Mouse (Mus musculus) lung, embryonic 16.5 days (tissue): ENCODE results near the gene Sorcs1. TPM values are rescaled to one million over a fixed set of nuclear protein-coding genes. Genes with fewer than 3 reads are reported as not detected.
A peak's percentile ranks its signal among the peaks of the same experiment; 100 is the strongest.

Source experiments
- ATAC-seq: fragments of 200-750 bp; cut with Nextera tagmentation; 2 replicates; pipeline ENCODE4 v1.8.0; 2017; ENCODE audit warnings: low read depth, mild to moderate bottlenecking, moderate library complexity
- H3K27ac ChIP-seq: fragments of 300-500 bp; sonication (generic); 2 replicates; pipeline ENCODE4 v1.5.1; 2014; ENCODE audit warnings: mild to moderate bottlenecking, control low read depth, low read length
- H3K27me3 ChIP-seq: fragments of 300-500 bp; sonication (generic); 2 replicates; pipeline ENCODE4 v1.6.1; 2014; ENCODE audit warnings: low read depth, low read length, mixed read lengths; ENCODE audit not compliant: control insufficient read depth, insufficient read depth
- H3K36me3 ChIP-seq: fragments of 300-500 bp; sonication (generic); 2 replicates; pipeline ENCODE4 v1.6.1; 2014; ENCODE audit warnings: low read length; ENCODE audit not compliant: control insufficient read depth, insufficient read depth
- H3K4me1 ChIP-seq: fragments of 300-500 bp; sonication (generic); replicated peaks from 2 replicates; pipeline ENCODE4 v1.6.1; 2014; ENCODE audit warnings: low read length, mixed read lengths; ENCODE audit not compliant: control insufficient read depth, insufficient read depth
- H3K4me2 ChIP-seq: fragments of 300-500 bp; sonication (generic); 2 replicates; pipeline ENCODE4 v1.6.1; 2014; ENCODE audit warnings: low read depth, low read length, control low read depth
- H3K4me3 ChIP-seq: fragments of 300-500 bp; sonication (generic); 2 replicates; pipeline ENCODE4 v1.5.1; 2014; ENCODE audit warnings: mild to moderate bottlenecking, low read length, control low read depth
- H3K9ac ChIP-seq: fragments of 300-500 bp; sonication (generic); 2 replicates; pipeline ENCODE4 v1.6.1; 2014; ENCODE audit warnings: low read length, control low read depth
- H3K9me3 ChIP-seq: fragments of 300-500 bp; sonication (generic); 2 replicates; pipeline ENCODE4 v1.6.1; 2016; ENCODE audit warnings: low read length; ENCODE audit not compliant: control insufficient read depth
- WGBS: fragments of 180-500 bp; shearing (Covaris S2); extraction: QIAGEN DNeasy Blood & Tissue Kit; methylation state at CpG from one replicate; pipeline ENCODE4 v1.1.7; 2014; 5-methylcytosine and 5-hydroxymethylcytosine counted together
- microRNA-seq: library from miRNA; unstranded; fragments of <30 nt; microRNA quantifications from one replicate; pipeline ENCODE4, GENCODE M21; 2016
- polyA plus RNA-seq: library from polyadenylated mRNA; unstranded; fragments of >200 nt; fragmentation: Nextera tagmentation; extraction: Ambion mirVana; gene quantifications from 2 replicates; pipeline ENCODE4 v1.2.1, GENCODE M21; 2015

Gene Sorcs1
- polyA plus RNA-seq, 1 experiment from 2014 or later: 0.67 TPM

DNA sequence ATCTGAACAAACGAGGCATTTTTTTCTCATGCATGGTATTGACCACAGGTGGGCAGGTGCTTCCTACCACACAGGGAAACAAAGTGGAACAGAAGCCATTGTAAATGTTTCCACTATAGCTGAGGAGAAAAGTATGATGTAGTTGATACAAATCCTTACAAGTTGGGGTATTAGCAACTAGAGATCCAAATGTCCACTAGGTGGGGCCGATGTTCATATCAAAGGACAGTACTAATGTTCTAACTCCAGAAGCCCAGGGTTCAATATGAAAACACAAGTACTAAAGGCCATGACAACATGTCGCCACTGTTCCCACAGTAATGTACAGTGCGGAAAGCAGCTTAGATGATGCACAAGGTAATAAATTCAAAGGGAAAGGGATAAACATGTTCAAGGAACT, 506.6 kb downstream of the Sorcs1 start:
- WGBS: 71% methylated on average over 4 of the region's 4 CpGs
- no peak overlapping the region for H3K4me2 ChIP-seq
- H3K9ac ChIP-seq: no peak overlapping the region
- H3K9me3 ChIP-seq: no peaks in the 10 kb centered on the region
- H3K36me3 ChIP-seq: no peaks in the 10 kb centered on the region
- H3K4me3 ChIP-seq: no peak overlapping the region
- H3K27me3 ChIP-seq: no peaks in the 10 kb centered on the region
- H3K4me1 ChIP-seq: no peaks in the 10 kb centered on the region
- no peak for ATAC-seq
- no peak overlapping the region for H3K27ac ChIP-seq

DNA sequence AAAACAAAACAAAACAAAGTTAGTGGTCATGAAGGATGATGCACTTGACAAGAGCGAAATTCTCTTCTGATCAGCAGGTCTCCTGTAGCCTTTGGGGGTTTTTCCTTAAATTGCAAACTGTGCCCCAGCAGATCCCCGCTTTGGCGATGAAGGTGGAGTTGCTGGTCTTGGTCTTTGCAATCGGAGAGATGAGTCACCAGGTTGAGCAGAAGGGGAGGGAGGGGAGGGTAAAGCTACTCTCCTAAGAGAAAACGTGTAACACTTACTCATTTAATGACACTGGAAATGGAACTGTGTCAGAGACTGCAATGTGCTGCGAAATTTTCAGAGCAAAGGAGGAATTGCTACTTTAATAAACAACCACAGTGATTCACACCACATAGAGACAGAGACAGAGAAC, 527.3 kb downstream of the Sorcs1 start:
- H3K4me2 ChIP-seq: no peak overlapping the region
- no peaks in the 10 kb centered on the region for H3K4me1 ChIP-seq
- WGBS: 66% methylated on average over 6 of the region's 6 CpGs
- no peak overlapping the region for H3K4me3 ChIP-seq
- no peak overlapping the region for H3K27ac ChIP-seq
- no peak for ATAC-seq
- no peak overlapping the region for H3K9ac ChIP-seq
- H3K9me3 ChIP-seq: no peaks in the 10 kb centered on the region
- H3K36me3 ChIP-seq: no peaks in the 10 kb centered on the region
- H3K27me3 ChIP-seq: no peaks in the 10 kb centered on the region

DNA sequence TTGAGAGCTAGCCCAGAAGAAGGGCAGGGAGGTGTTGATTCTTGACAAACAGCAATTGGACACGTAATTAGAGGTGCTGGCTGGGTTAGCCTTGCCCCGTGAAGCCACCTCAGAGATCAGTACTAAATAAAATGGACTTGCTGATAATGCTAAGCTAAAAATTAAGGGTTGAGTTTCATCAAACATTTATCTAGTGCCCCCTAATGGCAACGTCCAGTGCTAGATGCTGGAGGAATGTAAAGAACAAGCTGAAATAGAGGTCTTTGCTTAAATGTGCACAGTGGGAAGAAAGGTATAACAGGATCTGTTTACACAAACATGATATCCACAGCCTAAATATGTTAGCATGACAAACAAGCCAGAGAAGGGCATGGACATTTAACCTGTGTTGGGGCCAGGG, 532.5 kb downstream of the Sorcs1 start:
- H3K27ac ChIP-seq: no peak overlapping the region
- no peaks in the 10 kb centered on the region for H3K27me3 ChIP-seq
- no peaks in the 10 kb centered on the region for H3K9me3 ChIP-seq
- H3K4me1 ChIP-seq: no peaks in the 10 kb centered on the region
- no peak overlapping the region for H3K9ac ChIP-seq
- H3K4me3 ChIP-seq: no peak overlapping the region
- ATAC-seq: no peak
- 7% methylated on average over 3 of the region's 3 CpGs for WGBS
- H3K4me2 ChIP-seq: no peak overlapping the region
- no peaks in the 10 kb centered on the region for H3K36me3 ChIP-seq

DNA sequence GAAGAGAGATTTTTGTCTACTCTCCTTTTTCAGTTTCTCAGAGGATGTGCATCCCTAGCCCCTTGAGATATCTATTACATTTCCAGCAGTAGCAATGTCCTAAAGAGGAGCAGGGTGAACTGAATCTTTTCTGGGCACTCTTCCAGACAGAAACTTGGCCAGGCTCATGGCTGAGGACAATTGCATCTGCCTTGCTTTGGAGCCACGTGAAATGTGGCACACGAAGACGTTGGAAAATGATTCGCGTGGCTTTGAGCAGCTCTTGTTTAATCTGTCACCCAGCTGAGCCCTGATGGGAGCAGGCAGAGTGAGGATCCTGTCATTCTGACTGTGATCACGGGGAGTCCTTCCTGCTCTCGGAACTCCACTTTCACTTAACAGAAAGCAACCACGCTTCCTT, 536.6 kb downstream of the Sorcs1 start:
- Histone ChIP-seq H3K4me2 (no peak overlapping the region), H3K9ac (no peak overlapping the region), H3K27me3 (no peaks in the 10 kb centered on the region), H3K9me3 (no peaks in the 10 kb centered on the region), H3K27ac (no peak overlapping the region), H3K36me3 (no peaks in the 10 kb centered on the region), H3K4me1 (no peaks in the 10 kb centered on the region), H3K4me3 (no peak overlapping the region)
- ATAC-seq: peak; percentile 78; the same call in 1 of the 2 replicates
- 39% methylated on average over 8 of the region's 8 CpGs for WGBS

DNA sequence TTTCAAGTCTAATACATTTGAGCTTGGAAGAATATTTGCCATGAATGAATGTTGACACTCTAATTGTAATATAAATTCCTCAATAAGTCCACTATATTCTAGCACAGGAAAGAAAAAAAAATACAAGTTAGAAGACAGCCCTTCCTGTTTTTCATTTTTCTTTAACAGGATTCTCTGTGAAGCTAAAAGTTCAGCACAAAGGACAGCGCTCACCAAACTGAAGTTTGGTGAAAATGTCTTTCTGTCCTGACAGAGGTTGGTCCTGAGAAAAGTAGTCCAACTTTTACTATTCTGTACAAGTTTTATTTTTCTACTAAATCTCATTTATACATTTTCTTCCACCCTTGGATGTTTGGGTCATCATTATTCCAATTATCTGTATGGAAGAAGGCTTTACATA, 543.8 kb downstream of the Sorcs1 start:
- no peaks in the 10 kb centered on the region for H3K4me1 ChIP-seq
- H3K4me3 ChIP-seq: no peak overlapping the region
- H3K27me3 ChIP-seq: no peaks in the 10 kb centered on the region
- H3K4me2 ChIP-seq: no peak overlapping the region
- ATAC-seq: no peak
- 69% methylated on average over 1 of the region's 1 CpGs for WGBS
- H3K36me3 ChIP-seq: no peaks in the 10 kb centered on the region
- no peaks in the 10 kb centered on the region for H3K9me3 ChIP-seq
- no peak overlapping the region for H3K9ac ChIP-seq
- no peak overlapping the region for H3K27ac ChIP-seq

DNA sequence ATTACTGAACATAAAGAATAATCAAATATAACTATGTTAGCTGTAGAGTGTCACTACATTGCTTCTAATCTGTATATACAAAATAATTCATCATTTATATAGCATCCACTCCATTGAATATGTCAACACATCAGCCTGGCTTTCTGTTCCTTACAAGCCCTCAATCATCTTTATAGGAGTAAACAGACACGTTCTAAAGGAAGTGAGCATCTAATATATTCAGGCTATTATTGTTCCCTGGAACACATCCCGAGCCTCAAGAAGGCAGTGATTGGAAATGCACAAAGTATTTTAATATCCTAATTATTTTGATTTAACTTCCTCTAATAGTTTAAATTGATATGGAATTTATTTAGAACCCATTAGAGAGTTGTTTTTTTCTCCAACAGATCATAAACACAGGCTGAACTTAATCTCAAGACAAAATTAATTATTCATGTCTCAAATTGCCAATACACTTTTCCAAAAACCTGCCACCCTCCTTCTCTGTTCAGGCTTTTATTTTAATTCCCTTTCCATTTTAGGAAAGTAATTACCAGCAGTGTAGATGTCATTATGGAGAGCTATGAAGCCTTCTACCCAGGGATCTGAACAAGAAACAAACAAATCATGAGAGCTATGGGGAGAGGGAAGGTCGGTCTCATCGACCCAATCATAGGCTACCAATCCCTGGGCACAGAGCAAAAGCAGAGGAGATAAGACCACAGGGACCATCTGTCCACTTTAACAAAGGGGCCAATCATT, 572.4 kb downstream of the Sorcs1 start:
- 50% methylated on average over 4 of the region's 4 CpGs for WGBS
- Histone ChIP-seq H3K4me1 (no peaks in the 10 kb centered on the region), H3K27ac (no peak overlapping the region), H3K4me3 (no peak overlapping the region), H3K36me3 (no peaks in the 10 kb centered on the region), H3K4me2 (no peak overlapping the region), H3K27me3 (no peaks in the 10 kb centered on the region), H3K9ac (no peak overlapping the region), H3K9me3 (no peaks in the 10 kb centered on the region)
- no peak for ATAC-seq

Small RNA genes lying within 50 kb of the gene (microRNA-seq; reads per million reads assigned to microRNA genes)
- gene Gm27749: not detected
